Mouse (Mus musculus) CD4-positive, CD25-positive, alpha-beta regulatory T cell, adult 4 months (primary cell): ENCODE results near the gene H1fx. TPM values are rescaled to one million over a fixed set of nuclear protein-coding genes. Genes with fewer than 3 reads are reported as not detected.
"Not testable (repeated sequence)": the region's sequence is repeated elsewhere in the genome, so short reads cannot be mapped to it uniquely, and the experiment has no call there.

Experiments
- ATAC-seq: one replicate; pipeline ENCODE4 v1.8.0; 2017
- polyA plus RNA-seq, 2 experiments: library from polyadenylated mRNA; unstranded; fragments of 100-300 nt; shearing (Covaris generic); gene quantifications; one replicate each; pipeline ENCODE4 v1.2.1; 2017

H1fx gene
- polyA plus RNA-seq: not detected

GRCm38 (mm10) chr6:87981547-87982256 lies at the start of gene H1fx:
Gene H1fx, minus strand, starts transcription at chr6:87981637.
- no peak for ATAC-seq

GRCm38 (mm10) chr6:88030432-88030831 lies 49.0 kb upstream of the H1fx start:
- ATAC-seq: no peak

- no peak for ATAC-seq
Measured at GRCm38 (mm10) chr6:88027390-88027789, 46.0 kb upstream of the H1fx start.

GRCm38 (mm10) chr6:88023316-88023890 lies 42.0 kb upstream of the H1fx start:
- ATAC-seq: no peak

- ATAC-seq: no peak
Measured at GRCm38 (mm10) chr6:88019154-88019553, 37.7 kb upstream of the H1fx start.

GRCm38 (mm10) chr6:88017821-88018220 lies 36.4 kb upstream of the H1fx start:
- ATAC-seq: no peak

- no peak for ATAC-seq
Measured at GRCm38 (mm10) chr6:88015797-88016196, 34.4 kb upstream of the H1fx start.

- ATAC-seq: no peak
Measured at GRCm38 (mm10) chr6:88013456-88013855, 32.0 kb upstream of the H1fx start.

- ATAC-seq: no peak
Measured at GRCm38 (mm10) chr6:88012601-88013000, 31.2 kb upstream of the H1fx start.

GRCm38 (mm10) chr6:88011106-88011505 lies 29.7 kb upstream of the H1fx start:
- ATAC-seq: not testable (repeated sequence)

- ATAC-seq: no peak
Measured at GRCm38 (mm10) chr6:88009209-88009608, 27.8 kb upstream of the H1fx start.

- ATAC-seq: not testable (repeated sequence)
Measured at GRCm38 (mm10) chr6:88004773-88005172, 23.3 kb upstream of the H1fx start.

- no peak for ATAC-seq
Measured at GRCm38 (mm10) chr6:88003439-88003838, 22.0 kb upstream of the H1fx start.

GRCm38 (mm10) chr6:87998358-87998757 lies 16.9 kb upstream of the H1fx start:
- no peak for ATAC-seq

- ATAC-seq: peak; percentile 74
Measured at GRCm38 (mm10) chr6:87997706-87998265, 16.3 kb upstream of the H1fx start.

- no peak for ATAC-seq
Measured at GRCm38 (mm10) chr6:87996606-87997005, 15.2 kb upstream of the H1fx start.

- ATAC-seq: no peak
Measured at GRCm38 (mm10) chr6:87995519-87995918, 14.1 kb upstream of the H1fx start.

- no peak for ATAC-seq
Measured at GRCm38 (mm10) chr6:87993790-87994571, 12.5 kb upstream of the H1fx start.

GRCm38 (mm10) chr6:87992733-87993132 lies 11.3 kb upstream of the H1fx start:
- no peak for ATAC-seq

- no peak for ATAC-seq
Measured at GRCm38 (mm10) chr6:87991886-87992285, 10.4 kb upstream of the H1fx start.

GRCm38 (mm10) chr6:87991216-87991615 lies 9.8 kb upstream of the H1fx start:
- no peak for ATAC-seq

- ATAC-seq: no peak
Measured at GRCm38 (mm10) chr6:87982506-87982905, 1.1 kb upstream of the H1fx start.

GRCm38 (mm10) chr6:87981030-87981485 lies 379 bp downstream of the H1fx start:
- no peak for ATAC-seq
